Mouse (Mus musculus) central nervous system, embryonic 11.5 days (tissue): ENCODE data around the gene Tex11. TPM values are rescaled to one million over a fixed set of nuclear protein-coding genes. Genes with fewer than 3 reads are reported as not detected.

Experiments used
- polyA plus RNA-seq: library from polyadenylated mRNA; depleted of rRNA; stranded (reverse); fragments of >200 nt; gene quantifications from 2 replicates; pipeline ENCODE4 v1.2.3, GENCODE M21; 2012; rRNA removed

Tex11 gene
- polyA plus RNA-seq = 0.01 and 0.06 TPM in 2 replicates

DNA sequence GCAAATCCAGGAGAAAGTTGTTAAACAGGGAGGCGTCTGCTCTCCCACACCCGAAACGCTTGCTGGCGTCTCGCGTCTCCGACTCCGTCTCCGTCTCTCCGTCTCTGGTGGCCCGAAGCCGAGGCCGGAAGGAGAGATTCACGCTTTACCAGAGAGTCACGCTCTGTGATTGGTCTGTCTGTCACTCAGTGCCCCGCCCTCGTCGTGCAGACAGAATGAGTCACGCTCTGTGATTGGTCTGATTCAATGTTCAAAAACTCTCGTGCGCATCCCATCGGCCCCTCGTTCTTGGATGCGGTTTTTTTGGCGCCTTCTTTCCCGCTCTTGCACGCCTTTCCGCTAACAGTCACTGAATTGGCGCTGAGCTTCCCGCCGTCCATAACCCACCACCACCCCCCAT lies at the start of gene Tex11:
TSS of gene Tex11 (minus strand) at position 127 of the 400 bp plus-strand sequence.

GRCm38 (mm10) chrX:101085920-101086319 lies 26.5 kb upstream of the Tex11 start, which contains the start of gene Slc7a3:
Slc7a3 (minus strand) TSS chrX:101086020.

Other genes with a start within 250 kb of the Tex11 start
- 2.0 and 3.5 TPM in 2 replicates for gene Slc7a3, start 26.4 kb upstream of the Tex11 start, polyA plus RNA-seq
- 47.3 and 76.2 TPM in 2 replicates for gene Snx12, start 162.9 kb upstream of the Tex11 start, polyA plus RNA-seq
- gene Foxo4, start 194.9 kb upstream of the Tex11 start, polyA plus RNA-seq = 24.3 and 27.0 TPM in 2 replicates
- not detected in 2 replicates for gene Gm614, start 204.3 kb upstream of the Tex11 start, polyA plus RNA-seq
- 3.1 and 4.7 TPM in 2 replicates for gene Il2rg, start 208.6 kb upstream of the Tex11 start, polyA plus RNA-seq
- not detected in 2 replicates for gene Gm20489, start 209.4 kb upstream of the Tex11 start, polyA plus RNA-seq
- 31.5 and 83.2 TPM in 2 replicates for gene Med12, start 214.4 kb upstream of the Tex11 start, polyA plus RNA-seq
- gene Nlgn3, start 239.5 kb upstream of the Tex11 start, polyA plus RNA-seq = 13.9 and 14.3 TPM in 2 replicates